Mouse (Mus musculus): ENCODE results near the gene Mbd5. TPM values are rescaled to one million over a fixed set of nuclear protein-coding genes. Genes with fewer than 3 reads are reported as not detected.

Gene Mbd5
- total and polyA plus RNA-seq, 3 experiments = 4.4 to 8.7 TPM; not detected in 1

DNA sequence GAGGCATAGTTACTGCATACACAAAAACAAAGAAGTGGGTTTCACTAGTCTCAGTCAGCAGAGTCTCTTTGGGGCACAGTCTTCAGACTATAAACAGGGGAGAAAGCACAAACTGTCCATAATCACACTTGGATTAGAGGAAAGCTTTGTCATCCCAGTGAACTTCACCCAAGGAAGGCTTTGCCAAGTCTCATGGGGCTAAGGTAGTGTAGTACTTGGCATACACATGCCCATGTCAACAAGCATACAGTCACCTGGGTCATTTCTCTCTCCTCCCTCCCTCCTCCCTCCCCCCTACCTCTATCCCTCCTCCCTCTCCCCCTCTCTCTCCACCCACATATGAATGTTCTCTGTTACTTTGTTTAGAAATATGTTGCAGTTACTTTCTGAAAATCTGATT is 147.5 kb downstream of the Mbd5 start:
- Histone ChIP-seq H3K4me1 (ENCODE audit: control insufficient read depth in 1 of 2, insufficient read depth in 2 of 2, low read length in 2 of 2) (no peaks in the 10 kb centered on the region; a peak in 1 of 4 replicates), H3K4me3 (ENCODE audit: control insufficient read depth in 1 of 2, insufficient read depth in 1 of 2, low read depth in 2 of 2, low read length in 2 of 2) (no peak overlapping the region)
- DNase-seq (ENCODE audit: low read depth, low spot score) = no peak

DNA sequence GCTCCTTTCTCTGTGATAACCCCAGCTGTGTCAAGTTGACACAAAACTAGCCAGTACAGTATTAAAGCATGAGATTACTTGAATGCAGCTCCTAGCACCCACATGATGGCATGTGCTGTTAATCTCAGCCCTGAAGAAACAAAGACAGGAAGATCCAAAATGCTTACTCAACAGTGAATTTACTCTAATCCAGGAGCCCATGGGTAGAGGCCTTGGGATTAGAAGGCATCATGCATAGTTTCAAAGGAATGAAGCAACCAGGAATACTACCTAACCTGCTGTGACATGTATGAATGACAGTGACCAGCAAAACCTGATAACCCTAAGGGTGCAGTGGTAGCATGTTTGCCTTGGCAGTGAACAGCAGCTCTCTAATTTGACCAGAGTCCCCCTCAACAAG is 159.6 kb downstream of the Mbd5 start:
- DNase-seq (ENCODE audit: low read depth, low spot score) = no peak
- Histone ChIP-seq H3K9ac (ENCODE audit: control insufficient read depth, low read depth, low read length, poor library complexity, severe bottlenecking) (no peak overlapping the region), H3K4me1 (ENCODE audit: control insufficient read depth in 1 of 2, insufficient read depth in 2 of 2, low read length in 2 of 2) (no peaks in the 10 kb centered on the region), H3K27me3 (ENCODE audit: control insufficient read depth in 1 of 2, insufficient read depth in 2 of 2, low read length in 2 of 2) (no peaks in the 10 kb centered on the region), H3K4me3 (ENCODE audit: control insufficient read depth in 1 of 2, insufficient read depth in 1 of 2, low read depth in 2 of 2, low read length in 2 of 2) (no peak overlapping the region), H3K27ac (ENCODE audit: control insufficient read depth, low read depth, low read length) (no peak overlapping the region), H3K36me3 (ENCODE audit: control insufficient read depth in 1 of 2, insufficient read depth in 2 of 2, low read length in 2 of 2) (no peaks in the 10 kb centered on the region), H3K79me2 (ENCODE audit: control insufficient read depth, insufficient read depth, low read length, poor library complexity) (no peaks in the 10 kb centered on the region), H3K9me3 (replicated peaks; ENCODE audit: insufficient read depth, low read length) (no peaks in the 10 kb centered on the region)
- no peak for TF ChIP-seq NRF1 (IDR thresholded peaks at IDR 0.05; ENCODE audit: insufficient read depth, low read depth, low read length, poor library complexity, severe bottlenecking)
- no peak for TF ChIP-seq TAL1 (IDR thresholded peaks at IDR 0.05; ENCODE audit: low read length)
- TF ChIP-seq USF2 (IDR thresholded peaks at IDR 0.05; ENCODE audit: borderline replicate concordance in 1 of 2, insufficient read depth in 1 of 2, low read depth in 1 of 2, low read length in 2 of 2) = no peak
- TF ChIP-seq ZC3H11A (IDR thresholded peaks at IDR 0.05; ENCODE audit: low read depth, low read length) = no peak
- no peak for TF ChIP-seq CHD1 (IDR thresholded peaks at IDR 0.05; ENCODE audit: low read depth, low read length)
- TF ChIP-seq POLR2A (IDR thresholded peaks at IDR 0.05; ENCODE audit: control insufficient read depth in 1 of 2, insufficient read depth in 1 of 2, low read depth in 1 of 2, low read length in 2 of 2, poor library complexity in 1 of 2) = no peak
- TF ChIP-seq CHD2 (IDR thresholded peaks at IDR 0.05; ENCODE audit: low read length) = no peak
- TF ChIP-seq SIN3A (IDR thresholded peaks at IDR 0.05; ENCODE audit: low read length) = no peak
- no peak for TF ChIP-seq RAD21 (IDR thresholded peaks at IDR 0.05; ENCODE audit: low read depth, low read length)
- TF ChIP-seq RCOR1 (IDR thresholded peaks at IDR 0.05; ENCODE audit: low read depth, low read length) = no peak
- no peak for TF ChIP-seq EP300 (IDR thresholded peaks at IDR 0.05; ENCODE audit: low read depth in 1 of 2, low read length in 2 of 2)
- no peak for TF ChIP-seq JUND (IDR thresholded peaks at IDR 0.05; ENCODE audit: low read depth, low read length)
- TF ChIP-seq HCFC1 (IDR thresholded peaks at IDR 0.05; ENCODE audit: low read depth, low read length) = no peak
- no peak for TF ChIP-seq MYB (IDR thresholded peaks at IDR 0.05; ENCODE audit: low read depth, low read length)
- no peak for TF ChIP-seq MAFK (IDR thresholded peaks at IDR 0.05; ENCODE audit: borderline replicate concordance, low read depth, low read length)
- TF ChIP-seq E2F4 (IDR thresholded peaks at IDR 0.05; ENCODE audit: borderline replicate concordance, low read depth, low read length) = no peak
- no peak for TF ChIP-seq GABPA (IDR thresholded peaks at IDR 0.05; ENCODE audit: low read depth, low read length)
- no peak for TF ChIP-seq ZNF384 (IDR thresholded peaks at IDR 0.05; ENCODE audit: low read depth, low read length)
- TF ChIP-seq BHLHE40 (IDR thresholded peaks at IDR 0.05; ENCODE audit: borderline replicate concordance, low read depth, low read length) = no peak

More for the DNA sequence above, 147.5 kb downstream of the Mbd5 start:
- Histone ChIP-seq H3K27ac (ENCODE audit: control insufficient read depth, low read depth, low read length) (no peak overlapping the region), H3K36me3 (ENCODE audit: control insufficient read depth in 1 of 2, insufficient read depth in 2 of 2, low read length in 2 of 2) (no peaks in the 10 kb centered on the region), H3K27me3 (ENCODE audit: control insufficient read depth in 1 of 2, insufficient read depth in 2 of 2, low read length in 2 of 2) (no peaks in the 10 kb centered on the region), H3K79me2 (ENCODE audit: control insufficient read depth, insufficient read depth, low read length, poor library complexity) (no peaks in the 10 kb centered on the region), H3K9me3 (replicated peaks; ENCODE audit: insufficient read depth, low read length) (no peaks in the 10 kb centered on the region), H3K9ac (ENCODE audit: control insufficient read depth, low read depth, low read length, poor library complexity, severe bottlenecking) (no peak overlapping the region)
- TF ChIP-seq CTCF (IDR thresholded peaks at IDR 0.05 in 2 of 3, conservative IDR thresholded peaks at IDR 0.05 in 1 of 3; ENCODE audit: control insufficient read depth in 1 of 3, insufficient read depth in 1 of 3, low read depth in 2 of 3, low read length in 3 of 3, poor library complexity in 1 of 3, severe bottlenecking in 1 of 3) (no peak), GATA1 (IDR thresholded peaks at IDR 0.05; ENCODE audit: low read depth, low read length) (no peak), RCOR1 (IDR thresholded peaks at IDR 0.05; ENCODE audit: low read depth, low read length) (no peak), POLR2A (IDR thresholded peaks at IDR 0.05; ENCODE audit: control insufficient read depth in 1 of 2, insufficient read depth in 1 of 2, low read depth in 1 of 2, low read length in 2 of 2, poor library complexity in 1 of 2) (no peak), NRF1 (IDR thresholded peaks at IDR 0.05; ENCODE audit: insufficient read depth, low read depth, low read length, poor library complexity, severe bottlenecking) (no peak), MAZ (IDR thresholded peaks at IDR 0.05; ENCODE audit: low read depth, low read length) (no peak)
